Mouse (Mus musculus): Measurements from ENCODE around the gene Galnt2.

GRCm38 (mm10) chr8:124307700-124308099, 76.5 kb downstream of the Galnt2 start:
- TF ChIP-seq POLR2A (IDR thresholded peaks at IDR 0.05; ENCODE audit: low read depth, low read length) (no peak), CTCF (IDR thresholded peaks at IDR 0.05; ENCODE audit: extremely low read depth, insufficient read length, insufficient replicate concordance, low read depth, low read length) (no peak)

Measured in small intestine, adult 2 months (tissue).